Mouse (Mus musculus) bone marrow, adult 2 months (tissue): ENCODE measurements around the gene Pp2d1. TPM values are rescaled to one million over a fixed set of nuclear protein-coding genes. Genes with fewer than 3 reads are reported as not detected.
"Not testable (repeated sequence)": the region's sequence is repeated elsewhere in the genome, so short reads cannot be mapped to it uniquely, and the experiment has no call there.

Experiments used
- H3K27ac ChIP-seq: fragments of 200-500 bp; 2 replicates; pipeline ENCODE4 v1.5.1; 2012; ENCODE audit warnings: low read depth, mild to moderate bottlenecking, control low read depth, inconsistent platforms, low read length; ENCODE audit not compliant: control insufficient read depth, poor library complexity, insufficient read depth
- H3K4me1 ChIP-seq: fragments of 200-500 bp; 2 replicates; pipeline ENCODE4 v1.6.1; 2011; ENCODE audit warnings: low read length; ENCODE audit not compliant: control insufficient read depth, insufficient read depth
- H3K4me3 ChIP-seq: fragments of 200-500 bp; replicated peaks from 2 replicates; pipeline ENCODE3; 2011; ENCODE audit warnings: mild to moderate bottlenecking, low read depth, low read length, control low read depth; ENCODE audit not compliant: control insufficient read depth
- CTCF ChIP-seq: fragments of 200-500 bp; IDR thresholded peaks from 2 replicates; pipeline ENCODE4 v1.5.1; 2011; ENCODE audit warnings: low read length, control low read depth; ENCODE audit not compliant: control insufficient read depth, insufficient read depth
- POLR2A ChIP-seq: fragments of 200-500 bp; IDR thresholded peaks from 2 replicates; pipeline ENCODE4 v1.6.1; 2011; ENCODE audit warnings: low read depth, mild to moderate bottlenecking, control low read depth, low read length, borderline replicate concordance; ENCODE audit not compliant: control insufficient read depth
- WGBS: fragments of 180-500 bp; shearing (Covaris S2); methylation state at CpG from one replicate; pipeline ENCODE4 v1.1.7; 2018; 5-methylcytosine and 5-hydroxymethylcytosine counted together
- polyA plus RNA-seq: library from polyadenylated mRNA; stranded (reverse); fragments of >200 nt; gene quantifications from 2 replicates; pipeline ENCODE4 v1.2.4, GENCODE M21; 2011; ENCODE audit warnings: low replicate concordance; ENCODE audit not compliant: missing spikeins, insufficient read depth, insufficient read length

Pp2d1 gene
- not detected in 2 replicates for polyA plus RNA-seq

GRCm38 (mm10) chr17:53539351-53539750 lies at the start of gene Pp2d1:
Gene Pp2d1, minus strand, starts transcription at chr17:53539451.
- H3K27ac ChIP-seq, H3K4me1 ChIP-seq, H3K4me3 ChIP-seq: not testable (repeated sequence)
- 82% methylated on average over 2 of the region's 2 CpGs for whole genome bisulfite sequencing

- WGBS, result 43% methylated on average over 9 of the region's 9 CpGs
- peaks cover 5% of the 10 kb centered on the region for H3K4me1 ChIP-seq
- no peak overlapping the region for H3K4me3 ChIP-seq
- H3K27ac ChIP-seq, result no peak overlapping the region
- TF ChIP-seq POLR2A, result no peak
- TF ChIP-seq CTCF, result no peak
Measured at GRCm38 (mm10) chr17:53588097-53588855, 49.0 kb upstream of the Pp2d1 start.

- no peak overlapping the region for H3K4me3 ChIP-seq
- WGBS, result 1% methylated on average over 14 of the region's 14 CpGs
Measured at GRCm38 (mm10) chr17:53587074-53587851, 48.0 kb upstream of the Pp2d1 start.

GRCm38 (mm10) chr17:53583846-53584579 lies 44.8 kb upstream of the Pp2d1 start:
- TF ChIP-seq CTCF (no peak), POLR2A (no peak)
- Histone ChIP-seq H3K4me1 (peaks cover 5% of the 10 kb centered on the region), H3K4me3 (no peak overlapping the region), H3K27ac (no peak overlapping the region)
- 63% methylated on average over 11 of the region's 11 CpGs for WGBS

More at GRCm38 (mm10) chr17:53587074-53587851, 48.0 kb upstream of the Pp2d1 start:
- TF ChIP-seq CTCF (no peak), POLR2A (no peak)
- H3K4me1 ChIP-seq, result peaks cover 5% of the 10 kb centered on the region
- H3K27ac ChIP-seq, result peak overlapping the region; percentile 49; the same call in 1 of the 2 replicates

- 81% methylated on average over 7 of the region's 7 CpGs for WGBS
- H3K4me3 ChIP-seq, result no peak overlapping the region
- no peak overlapping the region for H3K27ac ChIP-seq
- no peak for TF ChIP-seq CTCF
- TF ChIP-seq POLR2A, result no peak
- peaks cover 7% of the 10 kb centered on the region; the same call in 1 of the 2 replicates for H3K4me1 ChIP-seq
Measured at GRCm38 (mm10) chr17:53582805-53583204, 43.6 kb upstream of the Pp2d1 start.

- TF ChIP-seq POLR2A, result no peak
- no peak for TF ChIP-seq CTCF
- WGBS, result 47% methylated on average over 4 of the region's 4 CpGs
- Histone ChIP-seq H3K27ac (no peak overlapping the region), H3K4me1 (peaks cover 5% of the 10 kb centered on the region; the same call in 1 of the 2 replicates), H3K4me3 (no peak overlapping the region)
Measured at GRCm38 (mm10) chr17:53582026-53582585, 42.9 kb upstream of the Pp2d1 start.

- WGBS, result 64% methylated on average over 3 of the region's 3 CpGs
- TF ChIP-seq CTCF (no peak), POLR2A (no peak)
- Histone ChIP-seq H3K27ac (no peak overlapping the region), H3K4me1 (peaks cover 4% of the 10 kb centered on the region; the same call in 1 of the 2 replicates), H3K4me3 (no peak overlapping the region)
Measured at GRCm38 (mm10) chr17:53580237-53580636, 41.0 kb upstream of the Pp2d1 start.
